Mouse (Mus musculus) kidney, adult 18-20 months (tissue): ENCODE data around the gene Pygo2.
"Not testable (repeated sequence)": the region's sequence is repeated elsewhere in the genome, so short reads cannot be mapped to it uniquely, and the experiment has no call there.

Experiments used
- DNase-seq: peaks from one replicate; pipeline ENCODE4 v3.0.0; 2021

Pygo2 gene

DNA sequence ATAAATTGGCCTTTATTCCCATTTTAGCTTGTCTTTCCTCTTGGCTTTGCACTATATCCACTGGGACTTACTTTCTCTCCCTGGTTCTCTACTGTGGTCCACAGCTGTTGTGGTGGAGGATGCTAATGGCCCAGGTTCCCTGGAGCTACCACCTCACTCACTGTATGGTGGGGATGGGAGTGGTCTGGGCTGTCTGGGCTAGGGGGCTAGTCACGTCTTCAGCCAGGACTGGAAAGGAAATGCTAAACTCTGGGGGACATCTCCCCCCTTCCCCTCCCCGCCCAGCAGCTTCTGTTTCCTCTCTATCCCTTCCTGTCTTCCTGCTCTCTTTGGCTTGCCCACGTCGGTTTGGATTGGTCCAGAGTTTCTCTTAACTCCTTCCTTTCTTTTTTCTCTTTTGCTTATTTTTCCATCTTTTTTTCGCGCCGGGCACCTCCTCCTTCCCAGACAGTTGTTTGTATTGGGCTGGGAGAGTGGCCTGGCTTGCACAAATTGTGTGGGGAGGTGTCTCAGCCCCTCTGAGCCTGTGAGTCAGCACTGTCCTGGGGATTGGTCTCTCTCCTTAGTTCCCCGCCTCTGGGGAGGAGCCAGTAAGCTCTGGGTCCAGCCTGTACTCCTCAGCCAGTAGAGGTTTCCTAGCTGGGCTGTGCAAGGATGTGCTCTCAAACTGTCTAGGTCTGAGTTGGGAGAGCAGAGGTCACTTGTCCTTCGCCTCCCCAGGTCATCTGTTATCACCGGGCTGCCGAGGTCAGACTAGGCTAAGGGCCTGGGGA lies 8.8 kb upstream of the Pygo2 start:
- peak; percentile 65 for DNase-seq

DNA sequence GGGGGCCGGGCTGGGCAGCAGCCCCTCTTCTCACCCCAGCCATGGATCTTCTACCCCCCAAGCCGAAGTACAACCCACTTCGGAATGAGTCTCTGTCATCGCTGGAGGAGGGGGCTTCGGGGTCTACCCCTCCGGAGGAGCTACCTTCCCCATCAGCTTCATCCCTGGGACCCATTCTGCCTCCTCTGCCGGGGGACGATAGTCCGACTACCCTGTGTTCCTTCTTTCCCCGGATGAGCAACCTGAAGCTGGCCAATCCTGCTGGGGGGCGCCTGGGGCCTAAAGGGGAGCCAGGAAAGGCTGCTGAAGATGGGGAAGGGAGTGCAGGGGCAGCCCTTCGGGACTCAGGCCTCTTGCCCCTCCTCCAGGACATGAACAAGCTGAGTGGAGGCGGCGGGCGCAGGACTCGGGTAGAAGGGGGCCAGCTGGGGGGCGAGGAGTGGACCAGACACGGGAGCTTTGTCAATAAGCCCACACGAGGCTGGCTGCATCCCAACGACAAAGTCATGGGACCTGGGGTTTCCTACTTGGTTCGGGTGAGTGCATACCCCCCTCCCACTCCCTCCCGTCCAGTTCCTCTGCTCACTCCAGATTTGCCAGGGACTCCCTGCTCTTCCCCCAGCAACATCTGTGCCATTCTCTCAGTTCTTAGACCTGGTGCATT lies 8.1 kb upstream of the Pygo2 start:
- no peak for DNase-seq

DNA sequence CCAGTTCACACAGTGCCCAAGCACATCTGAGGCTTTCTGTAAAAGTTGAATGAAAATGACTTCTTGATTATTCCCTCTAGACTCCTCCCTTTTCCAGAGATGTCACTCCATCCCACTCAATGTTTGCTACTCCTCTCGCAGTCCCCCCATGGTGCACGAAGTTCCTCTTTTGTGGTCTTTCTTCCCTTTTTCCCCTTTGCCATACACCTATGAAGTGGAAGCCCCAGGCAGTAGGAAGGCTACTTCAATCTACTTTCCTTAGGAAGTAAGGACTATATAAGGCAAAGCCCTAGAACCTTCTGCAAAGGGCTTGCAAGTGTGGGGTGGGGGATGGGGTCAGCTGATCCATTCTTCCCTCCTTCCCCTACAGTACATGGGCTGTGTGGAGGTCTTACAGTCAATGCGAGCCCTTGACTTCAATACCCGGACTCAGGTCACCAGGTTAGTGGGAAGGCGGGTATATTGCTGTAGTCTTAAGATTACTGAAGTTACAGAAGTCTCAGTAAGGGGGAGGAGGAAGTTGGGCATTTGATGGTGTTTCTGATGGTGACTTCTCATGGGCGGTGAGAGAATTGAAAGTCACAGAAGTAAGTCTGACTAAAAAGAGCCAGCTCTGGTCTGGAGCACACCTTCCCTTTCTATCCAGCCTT lies 7.3 kb upstream of the Pygo2 start:
- DNase-seq: no peak

DNA sequence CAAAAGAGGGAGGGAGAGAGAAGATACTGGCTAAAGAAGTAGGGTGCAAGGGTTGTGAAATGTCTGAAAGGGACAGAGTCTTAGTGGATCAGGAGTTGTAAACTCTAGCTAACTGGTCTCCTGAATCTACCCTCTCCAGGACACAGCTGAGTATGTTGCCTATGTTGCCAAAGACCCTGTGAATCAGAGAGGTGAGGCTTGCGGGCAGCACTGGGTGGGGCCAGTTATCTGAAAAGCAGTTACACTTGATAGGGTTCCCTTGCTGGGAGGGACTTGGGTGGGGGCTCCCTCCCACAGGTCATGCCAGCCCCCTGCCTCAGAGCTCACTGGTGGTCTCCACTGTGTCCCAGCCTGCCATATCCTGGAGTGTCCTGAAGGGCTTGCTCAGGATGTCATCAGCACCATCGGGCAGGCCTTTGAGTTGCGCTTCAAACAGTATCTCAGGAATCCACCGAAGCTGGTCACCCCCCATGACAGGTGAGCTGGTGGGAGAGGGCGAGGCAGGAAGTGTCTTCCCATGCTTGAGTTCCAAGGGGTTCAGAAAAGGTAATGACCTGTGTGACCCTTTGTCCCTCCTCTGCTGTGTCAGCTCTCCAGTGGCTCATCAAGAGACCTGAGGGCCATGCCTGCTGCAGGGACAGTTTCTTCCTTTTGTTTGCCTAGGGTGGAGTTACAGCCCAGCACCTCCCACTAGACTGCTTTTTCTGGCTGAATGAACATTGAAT lies 5.4 kb upstream of the Pygo2 start:
- no peak for DNase-seq

DNA sequence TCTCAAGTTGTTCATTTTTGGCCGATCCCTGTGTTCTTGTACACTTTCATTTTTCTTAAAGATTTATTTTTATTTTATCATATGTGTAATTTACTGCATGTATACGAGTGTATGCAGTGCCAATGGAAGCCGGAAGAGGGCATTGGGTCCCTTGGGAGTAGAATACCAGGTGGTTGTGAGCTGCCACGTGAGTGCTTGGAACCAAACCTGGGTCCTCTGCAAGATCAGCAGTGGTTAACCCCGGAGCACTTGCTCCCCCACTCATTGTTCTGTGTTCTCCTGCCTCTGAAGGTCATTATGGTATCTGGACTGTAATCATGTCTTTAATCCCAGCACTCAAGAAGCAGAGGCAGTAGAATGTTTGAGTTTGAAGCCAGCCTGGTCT lies 4.9 kb upstream of the Pygo2 start:
- no peak for DNase-seq

DNA sequence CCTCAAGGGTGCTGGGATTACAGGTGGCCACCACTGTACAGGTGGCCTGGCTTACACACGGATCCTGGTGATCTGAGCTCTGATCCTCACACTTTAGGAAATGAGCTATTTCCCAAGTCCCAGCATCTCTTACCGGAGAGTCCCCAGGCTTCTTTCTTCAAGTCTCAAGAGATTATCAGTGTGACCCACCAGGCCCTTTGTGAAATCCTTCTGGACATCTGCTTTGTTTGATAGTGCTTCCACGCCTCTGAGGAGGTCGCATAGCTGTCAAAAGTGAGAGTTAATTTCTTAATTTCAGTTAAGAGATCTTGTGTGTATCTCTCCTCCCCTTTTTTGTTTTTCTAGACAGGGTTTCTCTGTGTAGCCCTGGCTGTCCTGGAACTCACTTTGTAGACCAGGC lies 4.1 kb upstream of the Pygo2 start:
- DNase-seq: no peak

DNA sequence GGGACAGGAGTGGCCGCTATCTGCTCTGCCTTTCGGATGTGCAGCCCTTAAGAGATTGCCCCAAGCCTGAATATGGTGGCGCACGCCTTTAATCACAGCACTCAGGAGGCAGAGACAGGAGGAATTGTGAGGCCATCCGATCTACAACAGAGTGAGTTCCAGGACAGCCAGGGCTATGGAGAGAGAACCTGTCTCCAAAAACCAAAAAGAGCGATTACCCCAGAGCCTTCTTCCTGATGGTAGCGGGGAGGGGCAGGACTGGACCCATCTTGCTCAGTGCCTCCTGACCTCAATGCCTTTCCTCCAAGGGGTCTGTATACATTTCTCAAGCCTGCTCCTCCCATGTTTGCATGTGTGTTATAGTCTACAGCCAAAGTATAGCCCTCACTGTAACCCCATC lies 993 bp upstream of the Pygo2 start:
- not testable (repeated sequence) for DNase-seq

DNA sequence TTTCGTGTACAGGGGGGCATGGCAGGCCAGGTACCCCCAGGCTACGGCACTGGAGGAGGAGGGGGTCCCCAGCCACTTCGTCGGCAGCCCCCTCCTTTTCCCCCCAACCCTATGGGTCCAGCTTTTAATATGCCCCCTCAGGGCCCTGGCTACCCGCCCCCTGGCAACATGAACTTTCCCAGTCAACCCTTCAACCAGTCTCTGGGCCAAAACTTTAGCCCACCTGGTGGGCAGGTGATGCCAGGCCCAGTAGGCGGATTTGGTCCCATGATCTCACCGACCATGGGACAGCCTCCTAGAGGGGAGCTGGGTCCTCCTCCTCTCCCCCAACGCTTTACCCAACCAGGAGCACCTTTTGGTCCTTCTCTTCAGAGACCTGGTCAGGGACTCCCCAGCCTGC lies 2.6 kb downstream of the Pygo2 start:
- DNase-seq: no peak

DNA sequence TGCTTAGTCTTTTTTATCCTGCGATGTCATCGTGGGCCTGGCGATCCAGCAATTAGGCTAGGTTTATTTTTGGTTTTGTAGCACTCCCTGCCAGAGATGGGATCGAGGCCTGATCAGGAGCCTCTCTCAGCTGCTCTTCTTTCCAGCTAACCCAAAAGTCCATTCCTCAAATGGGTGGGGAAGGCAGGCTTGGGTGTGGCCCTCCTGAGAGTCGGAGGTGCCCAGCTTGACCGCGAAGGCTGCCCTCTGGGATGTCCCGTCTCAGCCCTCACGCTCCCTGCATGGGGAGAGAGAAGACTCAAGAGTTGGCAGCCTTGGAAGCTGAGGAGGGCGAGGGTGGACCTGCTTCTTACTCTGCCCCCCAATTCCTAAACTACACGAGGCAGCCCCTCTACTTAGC lies 4.5 kb downstream of the Pygo2 start:
- DNase-seq: no peak

DNA sequence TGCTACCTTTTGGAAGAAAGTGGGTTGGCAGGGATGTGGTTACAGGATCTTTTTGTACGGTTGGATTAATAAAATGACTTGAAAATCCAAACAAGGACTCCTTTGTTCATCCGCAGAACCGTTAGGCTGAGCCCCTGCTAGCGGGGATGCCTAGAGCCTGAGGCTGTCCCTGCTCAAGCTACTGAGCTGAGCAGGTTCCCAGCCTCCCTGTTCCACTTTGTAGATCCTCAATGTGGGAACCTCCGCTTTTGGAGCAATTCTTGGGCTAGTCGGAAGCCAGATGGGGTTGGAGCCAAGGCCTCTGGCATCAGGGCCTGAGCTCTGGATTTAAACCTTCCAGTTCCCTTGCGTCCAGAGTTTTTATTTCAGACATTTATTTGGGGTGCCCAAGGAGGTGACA lies 5.0 kb downstream of the Pygo2 start:
- no peak for DNase-seq

DNA sequence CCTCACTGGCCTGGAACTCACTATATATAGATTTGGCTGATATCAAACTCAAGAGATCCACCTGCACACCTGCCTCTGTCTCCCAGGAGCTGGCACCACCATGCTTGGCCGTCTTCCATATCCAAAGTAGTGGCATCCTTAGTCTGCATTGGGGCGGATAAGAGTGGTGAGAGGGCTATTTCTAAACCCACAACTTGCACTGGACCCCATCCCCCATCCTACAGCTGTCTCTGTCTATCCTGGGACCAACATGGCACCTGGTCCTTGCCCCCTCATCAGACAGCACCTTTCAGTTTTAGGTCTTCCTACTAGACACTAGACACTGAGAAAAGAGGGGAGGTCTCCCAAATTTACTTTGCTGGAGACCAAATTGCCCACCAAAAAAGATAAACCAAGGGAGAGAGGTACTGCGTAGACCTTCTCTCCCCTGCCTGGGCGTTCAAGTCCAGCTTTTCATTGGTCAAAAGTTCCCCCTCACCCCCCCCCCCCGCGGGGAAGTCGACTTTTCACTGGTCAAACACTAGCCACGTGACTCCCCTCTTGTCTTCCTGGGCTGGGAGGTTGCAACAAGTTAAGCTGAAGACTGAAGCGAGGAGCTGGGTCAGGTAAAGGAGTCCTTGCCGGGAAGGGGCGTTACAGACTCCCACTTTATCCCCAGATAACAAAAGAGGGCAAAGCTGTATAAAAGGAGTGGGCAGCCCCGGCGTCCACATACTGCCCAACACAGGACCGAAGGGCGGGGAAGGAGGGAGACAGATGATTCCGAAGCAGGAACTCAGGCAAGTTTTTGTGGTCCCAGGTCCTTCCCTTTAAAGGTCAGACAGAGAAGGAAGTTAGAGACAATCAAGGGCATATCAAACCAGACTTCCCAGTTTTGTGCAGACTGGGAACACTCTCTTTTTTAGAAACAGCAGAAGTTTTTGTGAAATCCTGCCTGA lies 6.4 kb downstream of the Pygo2 start, which contains the start of gene Pbxip1:
Gene Pbxip1, plus strand, starts transcription at position 531 of the 938 bp plus-strand sequence.
- peak; percentile 76 for DNase-seq

DNA sequence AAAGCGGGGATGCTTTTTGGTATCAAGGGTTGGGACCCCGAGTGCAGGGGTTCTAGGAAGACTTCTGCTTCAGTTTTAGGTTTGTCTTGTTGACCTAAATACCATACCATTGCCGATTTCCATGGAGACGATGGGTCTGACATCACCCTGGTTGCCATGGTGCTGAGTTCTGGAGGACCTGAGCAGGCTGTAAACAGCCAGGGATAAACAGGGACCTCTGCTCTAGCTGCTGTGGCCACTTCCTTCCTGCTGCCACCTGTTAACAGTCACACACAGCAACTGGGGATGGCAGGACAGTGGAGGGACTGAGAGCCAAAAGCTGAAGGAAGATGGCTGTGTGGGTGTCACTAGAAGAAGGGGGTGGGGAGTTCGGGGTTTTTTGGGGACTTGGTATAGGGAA lies 7.3 kb downstream of the Pygo2 start:
- peak; percentile 23 for DNase-seq

DNA sequence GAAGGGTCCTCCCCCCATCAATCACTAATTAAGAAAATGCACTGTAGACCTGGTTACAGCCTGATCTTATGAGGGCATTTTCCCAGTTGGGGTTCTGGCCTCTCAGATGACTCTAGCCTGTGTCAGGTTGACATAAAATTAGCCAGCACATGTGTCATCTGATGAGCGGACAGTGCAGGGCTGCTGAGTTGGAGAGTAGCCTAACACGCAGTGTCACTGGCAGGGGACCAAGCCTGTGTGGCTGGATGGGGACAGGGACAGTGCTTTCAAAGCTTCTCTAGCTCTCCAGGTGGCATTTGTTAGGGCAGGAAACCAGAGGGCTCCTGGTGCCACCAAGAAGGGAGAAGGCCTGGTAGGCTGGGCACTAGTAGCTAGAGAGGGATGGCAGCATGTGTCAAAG lies 10.7 kb downstream of the Pygo2 start:
- no peak for DNase-seq

DNA sequence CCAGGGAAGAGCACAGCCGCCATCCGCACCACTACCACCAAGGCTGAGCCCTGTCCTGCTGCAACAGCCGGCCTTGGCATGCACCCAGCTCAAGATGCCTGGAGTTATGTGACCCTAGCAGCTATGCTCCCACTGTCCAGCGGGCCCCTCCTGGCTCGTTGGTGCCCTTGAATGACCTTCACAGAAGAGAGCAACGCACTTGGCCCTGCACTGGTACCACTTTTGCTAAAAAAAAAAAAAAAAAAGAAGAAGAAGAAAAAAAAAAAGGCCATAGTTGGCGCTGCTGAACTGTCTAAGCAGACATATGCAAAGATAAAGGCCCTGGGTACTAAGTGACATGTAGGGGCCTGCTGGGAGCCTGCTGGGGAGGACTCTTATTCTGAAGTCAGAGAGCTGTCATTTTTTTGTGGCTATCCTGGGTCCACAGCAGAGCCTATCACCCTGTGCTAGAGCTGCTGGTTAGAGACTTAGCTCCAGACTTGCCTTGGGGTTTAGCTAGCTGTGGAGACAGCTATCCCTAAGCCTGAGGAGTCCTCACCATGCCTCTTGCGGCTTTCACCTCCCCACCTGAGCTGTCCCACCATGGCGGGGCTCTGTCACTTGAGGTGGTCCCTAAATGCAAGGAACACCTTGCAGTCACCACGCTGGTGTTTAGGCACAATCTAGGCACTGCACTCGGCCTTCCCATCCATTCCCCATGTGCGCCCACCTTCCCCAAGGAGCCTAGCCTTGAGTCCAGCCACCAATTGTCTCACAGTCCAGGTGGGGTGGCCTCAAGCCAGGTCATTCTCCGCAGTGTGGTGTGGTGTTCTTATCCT lies 18.9 kb downstream of the Pygo2 start:
- peak; percentile 61 for DNase-seq

DNA sequence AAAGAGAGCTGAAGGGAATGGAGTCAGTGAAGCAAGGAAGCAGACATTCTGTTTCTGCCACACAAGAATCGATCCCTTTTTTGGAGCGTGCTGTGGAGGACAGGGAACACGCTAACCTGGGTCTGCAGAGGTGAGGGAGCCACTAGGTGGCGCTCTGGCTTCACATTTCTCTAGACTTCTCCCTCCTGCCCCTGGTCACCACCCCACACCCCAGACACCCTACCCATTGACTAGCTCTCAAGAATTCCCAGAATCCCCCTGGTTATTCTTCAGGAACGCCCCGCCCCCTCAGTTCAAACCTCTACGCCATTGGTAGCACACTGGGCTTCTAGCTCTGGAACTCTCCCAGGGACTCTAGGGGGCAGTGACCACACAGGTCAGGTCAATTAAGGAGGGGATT lies 19.5 kb downstream of the Pygo2 start:
- DNase-seq: peak; percentile 80

DNA sequence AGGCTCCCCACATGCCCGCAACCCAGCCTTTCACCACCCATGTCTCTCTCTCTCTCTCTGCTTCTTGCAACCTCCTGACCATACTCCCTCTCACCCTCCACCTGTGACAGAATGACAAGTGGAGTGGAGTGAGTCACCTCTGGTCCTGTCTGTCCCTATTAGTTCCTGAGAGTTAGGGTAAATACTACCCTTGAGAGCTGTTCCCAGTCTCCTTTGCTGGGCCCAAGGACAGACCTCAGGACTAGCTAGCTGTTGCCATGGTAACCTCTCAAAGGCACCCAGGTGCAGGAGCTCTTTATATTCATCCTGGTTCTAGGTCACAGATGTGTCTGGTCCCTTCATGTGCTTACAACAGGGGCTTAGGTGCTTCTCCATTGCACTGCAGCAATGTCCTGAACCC lies 21.9 kb downstream of the Pygo2 start:
- no peak for DNase-seq

DNA sequence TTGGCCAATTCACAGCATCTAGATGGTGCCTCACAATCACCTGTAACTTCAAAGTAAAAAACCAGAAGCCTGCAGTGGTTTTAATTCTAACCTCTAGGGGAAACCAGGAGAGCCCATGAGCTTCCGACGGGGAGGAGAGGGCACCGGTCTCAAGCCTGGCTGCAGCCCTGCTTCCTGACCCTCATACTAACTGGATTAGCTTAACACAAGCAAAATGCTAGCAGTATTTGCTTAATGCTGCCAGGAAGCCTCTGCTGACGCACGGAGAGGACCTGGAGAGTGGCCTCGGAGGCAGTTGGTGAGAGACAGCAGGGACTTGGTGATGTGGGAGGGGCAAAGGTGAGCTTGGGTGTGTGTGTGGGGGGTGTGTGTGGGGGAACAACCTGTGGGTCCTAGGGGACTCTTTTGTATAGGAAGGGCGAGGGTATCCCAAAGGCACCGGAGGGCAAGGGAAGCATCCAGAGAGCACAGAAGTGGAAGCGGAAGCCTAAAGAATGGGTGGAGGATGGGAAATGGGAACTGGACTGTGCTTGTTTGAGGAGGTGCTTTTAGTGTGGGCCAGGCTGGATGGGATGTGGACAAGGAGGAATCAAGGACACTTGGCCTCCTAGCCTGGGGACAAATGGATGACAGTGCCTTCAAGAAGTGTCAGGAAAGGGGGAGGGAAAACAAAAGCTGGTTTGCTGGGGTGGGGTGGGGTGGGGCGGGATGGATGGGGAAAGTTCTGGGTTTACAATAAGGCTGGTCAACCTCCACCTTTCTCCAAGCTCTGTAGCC lies 24.6 kb downstream of the Pygo2 start, which contains the start of gene Pmvk:
Gene Pmvk, plus strand, starts transcription at position 141 of the 777 bp plus-strand sequence.
- no peak for DNase-seq

DNA sequence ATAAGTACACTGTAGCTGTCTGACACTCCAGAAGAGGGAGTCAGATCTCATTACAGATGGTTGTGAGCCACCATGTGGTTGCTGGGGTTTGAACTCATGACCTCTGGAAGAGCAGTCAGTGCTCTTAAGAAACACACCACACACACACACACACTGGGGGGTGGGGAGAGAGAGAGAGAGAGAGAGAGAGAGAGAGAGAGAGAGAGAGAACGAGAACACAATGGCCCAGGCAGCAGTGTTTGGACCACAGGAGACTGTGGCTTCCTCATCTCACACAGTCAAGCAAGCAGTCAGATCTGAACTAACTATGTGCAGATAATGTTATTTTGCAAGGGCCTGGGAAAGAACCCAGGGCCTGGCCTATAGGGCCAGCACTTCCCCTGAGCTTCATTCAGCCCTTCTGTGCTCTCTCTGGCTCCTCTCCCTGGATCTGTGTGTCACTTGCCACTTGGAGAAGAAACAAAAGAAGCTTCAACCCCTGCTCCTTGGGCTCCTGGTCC lies 25.8 kb downstream of the Pygo2 start:
- DNase-seq: no peak

DNA sequence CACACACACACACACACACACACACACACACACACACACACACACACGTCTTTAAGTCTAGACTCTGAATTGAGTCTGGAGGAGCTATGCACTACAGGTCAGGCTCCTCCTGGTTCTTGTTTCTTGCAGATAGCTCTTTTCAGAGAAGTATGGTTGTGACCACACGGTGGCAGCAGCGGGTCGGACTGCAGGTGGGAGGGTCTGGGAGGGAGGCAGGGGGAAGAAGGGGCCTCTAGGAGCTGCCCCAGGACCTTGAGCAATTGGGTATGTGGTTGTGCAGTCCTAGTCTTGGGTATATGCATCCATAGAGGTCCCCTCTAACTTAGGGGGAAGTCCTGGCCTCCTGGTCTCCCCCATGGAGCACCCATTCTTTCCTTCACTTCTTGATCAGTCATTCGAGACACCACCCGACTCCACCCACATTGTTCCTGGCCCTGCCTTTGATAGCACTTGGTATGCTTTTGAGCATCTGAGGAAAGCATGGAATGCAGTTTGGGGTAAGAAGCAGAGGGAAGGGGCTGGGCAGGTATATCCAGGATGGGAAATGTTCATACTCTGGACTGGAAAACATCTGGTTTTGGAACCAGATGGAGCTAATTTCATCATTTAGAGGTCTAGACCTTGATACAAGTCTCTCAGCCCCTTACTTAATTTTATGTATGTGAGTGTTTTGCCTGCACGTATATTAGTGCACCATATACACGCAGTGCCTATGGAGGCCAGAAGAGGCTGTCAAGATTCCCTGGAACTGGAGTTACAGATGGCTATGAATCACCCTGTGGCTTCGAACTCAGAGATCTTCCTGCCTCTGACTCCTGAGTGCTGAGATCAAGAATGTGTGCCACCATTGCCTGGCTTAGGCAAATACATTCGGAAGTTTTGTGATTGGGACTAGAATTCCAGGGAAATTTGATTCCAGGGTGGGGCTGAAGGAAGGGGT lies 27.0 kb downstream of the Pygo2 start:
- peak; percentile 80 for DNase-seq
